Mouse (Mus musculus) midbrain, postnatal 0 days (tissue): ENCODE results near the gene Insr. TPM values are rescaled to one million over a fixed set of nuclear protein-coding genes. Genes with fewer than 3 reads are reported as not detected.

Experiments used
- ATAC-seq: fragments of 200-750 bp; cut with Nextera tagmentation; 2 replicates; pipeline ENCODE4 v1.8.0; 2017; ENCODE audit warnings: moderate number of reproducible peaks, mild to moderate bottlenecking, moderate TSS enrichment, moderate library complexity; ENCODE audit not compliant: low FRiP score
- DNase-seq: peaks from one replicate; pipeline ENCODE4 v3.0.0-alpha.2; 2015; ENCODE audit warnings: low spot score
- H3K27ac ChIP-seq: fragments of 300-500 bp; sonication (generic); 2 replicates; pipeline ENCODE4 v1.5.1; 2014; ENCODE audit warnings: low read depth, mild to moderate bottlenecking, low read length, mixed read lengths
- H3K27me3 ChIP-seq: fragments of 300-500 bp; sonication (generic); 2 replicates; pipeline ENCODE4 v1.6.1; 2014; ENCODE audit warnings: low read length, control low read depth, mixed read lengths; ENCODE audit not compliant: insufficient read depth
- H3K36me3 ChIP-seq: fragments of 300-500 bp; sonication (generic); 2 replicates; pipeline ENCODE4 v1.6.1; 2014; ENCODE audit warnings: low read length, control low read depth, mixed read lengths; ENCODE audit not compliant: insufficient read depth
- H3K4me1 ChIP-seq: fragments of 300-500 bp; sonication (generic); 2 replicates; pipeline ENCODE4 v1.6.1; 2014; ENCODE audit warnings: mild to moderate bottlenecking, control low read depth, antibody characterized with exemption, low read length, mixed read lengths; ENCODE audit not compliant: insufficient read depth
- H3K4me2 ChIP-seq: fragments of 300-500 bp; sonication (generic); 2 replicates; pipeline ENCODE4 v1.6.1; 2014; ENCODE audit warnings: low read depth, mild to moderate bottlenecking, low read length, mixed read lengths; ENCODE audit not compliant: poor library complexity, severe bottlenecking
- H3K4me3 ChIP-seq: fragments of 300-500 bp; sonication (generic); 2 replicates; pipeline ENCODE4 v1.5.1; 2014; ENCODE audit warnings: low read depth, mild to moderate bottlenecking, low read length, moderate library complexity
- H3K9ac ChIP-seq: fragments of 300-500 bp; sonication (generic); replicated peaks from 2 replicates; pipeline ENCODE4 v1.6.1; 2014; ENCODE audit warnings: mild to moderate bottlenecking, low read length, moderate library complexity, mixed read lengths; ENCODE audit not compliant: poor library complexity, severe bottlenecking
- H3K9me3 ChIP-seq: fragments of 300-500 bp; sonication (generic); 2 replicates; pipeline ENCODE4 v1.6.1; 2016; ENCODE audit warnings: low read length, control low read depth
- CTCF ChIP-seq: IDR thresholded peaks from 2 replicates; pipeline ENCODE4 v1.5.1; 2016; ENCODE audit warnings: antibody characterized with exemption, mild to moderate bottlenecking
- WGBS: fragments of 180-500 bp; shearing (Covaris S2); extraction: QIAGEN DNeasy Blood & Tissue Kit; methylation state at CpG from one replicate; pipeline ENCODE4 v1.1.7; 2014; 5-methylcytosine and 5-hydroxymethylcytosine counted together
- polyA plus RNA-seq: library from polyadenylated mRNA; unstranded; fragments of >200 nt; fragmentation: Nextera tagmentation; extraction: Ambion mirVana; gene quantifications from 2 replicates; pipeline ENCODE4 v1.2.1, GENCODE M21; 2015
- total RNA-seq: library from RNA; depleted of rRNA; stranded (reverse); fragments of >200 nt; gene quantifications from 2 replicates; pipeline ENCODE4 v1.2.3, GENCODE M21; 2014

Gene Insr
- total and polyA plus RNA-seq, 2 experiments from 2014 or later = 32.9 to 40.3 TPM

- H3K36me3 ChIP-seq = no peaks in the 10 kb centered on the region
- no peaks in the 10 kb centered on the region for H3K9me3 ChIP-seq
- no peaks in the 10 kb centered on the region for H3K27me3 ChIP-seq
- H3K4me3 ChIP-seq = no peak overlapping the region
- DNase-seq (no peak), ATAC-seq (no peak)
- H3K4me2 ChIP-seq = no peak overlapping the region
- 92% methylated on average over 5 of the region's 5 CpGs for WGBS
- no peaks in the 10 kb centered on the region for H3K4me1 ChIP-seq
- no peak overlapping the region for H3K9ac ChIP-seq
- TF ChIP-seq CTCF = no peak
- no peak overlapping the region for H3K27ac ChIP-seq
These were observed 30.7 kb downstream of the Insr start for GRCm38 (mm10) chr8:3248704-3249103.

GRCm38 (mm10) chr8:3247129-3247528, 32.3 kb downstream of the Insr start:
- H3K27ac ChIP-seq = no peak overlapping the region
- ATAC-seq = no peak
- no peaks in the 10 kb centered on the region for H3K4me1 ChIP-seq
- no peaks in the 10 kb centered on the region for H3K9me3 ChIP-seq
- TF ChIP-seq CTCF = no peak
- no peak for DNase-seq
- H3K9ac ChIP-seq = no peak overlapping the region
- H3K36me3 ChIP-seq = no peaks in the 10 kb centered on the region
- no peak overlapping the region for H3K4me2 ChIP-seq
- no peak overlapping the region for H3K4me3 ChIP-seq
- H3K27me3 ChIP-seq = no peaks in the 10 kb centered on the region
- WGBS = 89% methylated on average over 1 of the region's 1 CpGs

- H3K9ac ChIP-seq = no peak overlapping the region
- no peak overlapping the region for H3K4me3 ChIP-seq
- no peak overlapping the region for H3K27ac ChIP-seq
- no peaks in the 10 kb centered on the region for H3K4me1 ChIP-seq
- TF ChIP-seq CTCF = no peak
- no peak overlapping the region for H3K4me2 ChIP-seq
- 75% methylated on average over 4 of the region's 4 CpGs for WGBS
- H3K27me3 ChIP-seq = no peaks in the 10 kb centered on the region
- DNase-seq (no peak), ATAC-seq (no peak)
- H3K9me3 ChIP-seq = no peaks in the 10 kb centered on the region
- no peaks in the 10 kb centered on the region for H3K36me3 ChIP-seq
These were observed 36.2 kb downstream of the Insr start for GRCm38 (mm10) chr8:3243229-3243628.

GRCm38 (mm10) chr8:3240725-3241124, 38.7 kb downstream of the Insr start:
- Histone ChIP-seq H3K27ac (no peak overlapping the region), H3K9me3 (no peaks in the 10 kb centered on the region), H3K4me3 (no peak overlapping the region), H3K27me3 (no peaks in the 10 kb centered on the region), H3K9ac (no peak overlapping the region), H3K4me1 (no peaks in the 10 kb centered on the region), H3K4me2 (no peak overlapping the region), H3K36me3 (no peaks in the 10 kb centered on the region)
- TF ChIP-seq CTCF = no peak
- ATAC-seq (no peak), DNase-seq (no peak)
- WGBS = 98% methylated on average over 3 of the region's 3 CpGs

DNA sequence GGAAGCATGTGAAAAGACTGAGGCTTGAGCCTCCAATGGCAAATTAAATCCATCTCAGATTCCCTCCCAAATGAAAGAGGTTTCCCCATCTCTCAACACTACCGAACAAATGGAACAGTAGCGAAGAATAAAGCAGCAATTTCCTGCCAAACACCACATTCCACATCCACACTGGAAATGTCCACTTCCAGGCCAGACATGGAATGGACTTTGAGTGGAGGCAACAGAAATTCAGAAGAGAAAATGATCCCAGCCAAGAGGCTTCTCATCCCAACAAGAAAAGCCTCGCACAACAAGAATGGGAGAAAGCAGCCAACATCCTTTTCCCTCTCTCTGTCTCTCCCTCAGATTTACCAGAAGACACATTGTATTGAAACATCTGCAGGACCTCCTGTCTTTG, 39.8 kb downstream of the Insr start:
- Histone ChIP-seq H3K4me3 (no peak overlapping the region), H3K27ac (no peak overlapping the region), H3K27me3 (no peaks in the 10 kb centered on the region), H3K9me3 (no peaks in the 10 kb centered on the region), H3K36me3 (no peaks in the 10 kb centered on the region), H3K4me1 (no peaks in the 10 kb centered on the region), H3K4me2 (no peak overlapping the region), H3K9ac (no peak overlapping the region)
- no peak for TF ChIP-seq CTCF
- DNase-seq (no peak), ATAC-seq (no peak)
- WGBS = 68% methylated on average over 3 of the region's 3 CpGs

DNA sequence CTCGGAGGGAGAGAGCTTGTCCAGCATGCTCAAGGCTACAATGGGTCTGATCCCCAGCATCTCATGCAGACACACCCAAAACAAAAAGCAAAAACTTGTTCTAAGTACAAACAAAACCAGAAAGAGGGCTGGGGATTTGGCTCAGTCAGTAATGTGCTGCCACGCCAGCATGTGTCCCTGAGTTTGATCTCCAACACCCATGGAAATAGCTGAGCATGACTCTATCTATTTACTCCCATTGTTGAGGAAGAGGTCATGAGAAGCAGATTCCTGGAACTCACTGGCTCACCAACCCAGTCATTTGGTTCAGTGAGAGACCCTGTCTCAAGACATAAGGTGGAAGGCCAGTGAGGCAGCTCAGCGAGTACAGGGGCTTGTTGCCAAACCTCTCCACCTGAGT, 40.6 kb downstream of the Insr start:
- Histone ChIP-seq H3K4me3 (no peak overlapping the region), H3K9me3 (no peaks in the 10 kb centered on the region), H3K4me1 (no peaks in the 10 kb centered on the region), H3K36me3 (no peaks in the 10 kb centered on the region), H3K27me3 (no peaks in the 10 kb centered on the region), H3K4me2 (no peak overlapping the region), H3K27ac (no peak overlapping the region), H3K9ac (no peak overlapping the region)
- TF ChIP-seq CTCF = no peak
- 84% methylated on average over 3 of the region's 3 CpGs for WGBS
- DNase-seq = no peak
- no peak for ATAC-seq
